Mouse (Mus musculus) cerebellum, adult 8-10 months (tissue): ENCODE results near the gene Galnt10.
A peak's percentile ranks its signal among the peaks of the same experiment; 100 is the strongest.

ENCODE experiments used
- DNase-seq: peaks from one replicate; pipeline ENCODE4 v3.0.0; 2022

Gene Galnt10

DNA sequence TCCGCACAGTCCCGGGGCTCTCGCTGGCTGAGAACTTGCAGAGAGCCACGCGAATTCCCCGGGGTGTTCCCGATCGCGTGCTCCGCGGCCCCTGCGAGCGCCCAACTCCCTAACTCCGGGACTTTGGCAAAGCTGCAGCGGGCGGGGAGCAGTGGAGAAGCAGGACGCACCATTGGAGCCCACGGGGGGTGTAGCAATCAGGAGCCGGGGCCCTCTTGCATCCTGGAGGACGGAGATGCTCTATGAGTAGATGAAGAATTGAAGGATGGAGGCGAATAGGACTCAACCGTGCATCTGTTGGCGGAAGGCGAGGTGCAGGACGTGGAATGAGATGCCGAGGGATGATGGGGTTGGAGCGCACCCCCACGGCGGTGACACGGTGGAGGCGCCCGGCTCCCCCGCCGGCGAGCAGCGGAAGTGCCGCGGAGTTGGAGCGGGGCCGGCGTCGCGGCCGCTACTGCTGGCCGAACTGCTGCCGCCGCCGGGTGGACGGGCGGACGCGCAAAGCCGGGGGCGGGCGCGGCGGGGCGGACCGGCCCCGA, at the start of gene Galnt10:
Gene Galnt10 (plus strand): TSS at position 425 of the 542 bp plus-strand sequence.
- DNase-seq = peak; percentile 82

DNA sequence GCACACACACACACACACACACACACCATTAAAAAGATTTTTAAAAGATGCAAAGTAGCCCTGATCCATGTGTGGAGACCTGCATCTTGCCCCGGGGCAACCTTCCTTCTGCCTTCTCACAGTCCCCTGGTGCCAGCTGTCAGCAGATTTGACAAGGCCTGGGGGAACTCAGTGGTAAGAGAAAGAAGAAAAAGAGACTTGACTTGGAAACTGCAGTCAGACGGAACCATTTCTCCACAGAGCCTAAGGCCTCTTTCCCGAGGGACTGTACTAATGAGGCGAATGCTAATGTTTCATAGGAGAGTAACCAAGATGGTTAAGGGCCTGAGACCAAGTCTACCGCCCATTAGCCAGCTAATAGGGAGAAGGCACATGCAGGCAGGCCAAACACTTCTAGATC, 49.3 kb upstream of the Galnt10 start:
- DNase-seq = no peak

DNA sequence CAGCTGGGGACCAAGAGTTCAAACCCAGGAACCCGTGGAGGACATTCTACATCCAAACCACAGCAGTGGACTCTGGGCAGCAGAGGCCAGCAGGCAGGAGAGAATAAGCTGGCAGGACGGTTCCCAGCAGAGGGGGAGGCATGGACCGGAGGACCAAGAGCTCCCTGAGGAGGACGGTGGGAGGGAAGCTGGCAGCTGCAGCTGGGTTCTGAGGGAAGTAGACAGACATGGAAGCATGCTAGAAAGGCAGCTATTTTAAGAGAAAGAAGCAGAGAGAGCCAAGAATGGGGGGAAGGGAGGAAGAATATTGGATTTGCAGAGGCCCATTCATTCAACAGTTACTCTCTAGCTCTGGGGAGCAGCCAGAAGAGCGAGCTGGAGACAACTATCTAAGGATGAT, 47.1 kb upstream of the Galnt10 start:
- no peak for DNase-seq

DNA sequence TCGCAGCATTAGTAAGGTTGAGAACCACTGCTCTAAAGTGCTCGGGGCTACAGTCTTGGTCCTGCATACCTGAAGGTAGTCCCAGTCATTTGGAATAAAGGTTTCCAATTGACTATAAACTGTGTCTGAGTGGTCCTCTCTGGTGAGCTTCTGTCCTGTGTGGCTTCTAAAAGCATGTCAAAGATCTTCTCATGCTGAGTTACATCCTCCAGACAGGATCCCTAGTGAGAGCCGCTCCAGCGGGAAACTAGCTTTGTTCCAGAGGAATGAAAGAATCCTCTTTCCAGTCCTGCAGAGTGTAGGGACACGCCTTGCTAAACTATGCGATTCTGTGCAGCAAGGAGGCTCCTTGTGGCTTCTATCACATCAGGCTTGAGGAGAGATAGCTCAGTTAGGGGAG, 45.9 kb upstream of the Galnt10 start:
- no peak for DNase-seq

DNA sequence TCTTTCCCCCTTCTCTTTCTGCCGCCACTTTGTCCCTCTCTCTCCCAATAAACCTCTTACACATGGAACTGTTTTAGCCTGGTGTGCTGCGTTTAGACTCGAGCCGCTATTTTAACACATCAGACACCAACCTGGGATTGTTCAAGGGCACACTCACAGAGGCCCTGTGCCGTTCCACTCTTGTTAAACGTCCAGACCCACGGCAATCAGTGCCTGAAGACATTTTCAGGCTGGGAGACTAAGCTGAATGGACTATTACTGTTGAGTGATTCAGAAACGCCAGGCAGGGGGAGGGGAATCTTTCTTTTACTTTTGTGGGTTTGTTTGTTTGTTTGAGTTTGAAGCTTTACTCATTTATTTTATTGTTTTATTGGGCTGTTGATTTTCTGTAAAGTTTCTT, 45.1 kb upstream of the Galnt10 start:
- DNase-seq = no peak

DNA sequence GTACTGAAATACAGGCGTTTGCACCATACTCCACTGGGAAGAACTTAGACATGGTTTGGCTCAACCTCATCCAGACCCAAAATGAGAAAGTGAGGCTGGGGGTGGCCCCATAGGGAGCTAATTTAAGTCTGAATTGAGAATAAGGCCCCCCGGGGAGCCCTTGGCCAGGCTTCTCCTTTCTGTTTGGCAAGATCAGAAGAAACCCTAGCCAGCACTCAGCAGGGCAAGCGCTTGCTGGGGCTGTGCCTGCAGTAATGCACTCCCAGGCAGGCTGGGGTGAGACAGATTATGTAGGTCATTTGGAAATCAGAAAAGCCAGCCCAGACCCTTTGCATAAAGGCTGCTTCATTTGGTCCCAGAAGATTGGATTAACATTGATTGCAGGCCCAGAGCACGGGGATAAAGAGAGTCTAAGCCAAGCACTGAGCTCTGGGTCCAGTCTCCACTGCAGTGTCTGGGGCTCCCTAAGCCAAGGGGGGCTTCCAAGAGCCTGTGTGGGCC, 44.6 kb upstream of the Galnt10 start:
- peak; percentile 73 for DNase-seq

DNA sequence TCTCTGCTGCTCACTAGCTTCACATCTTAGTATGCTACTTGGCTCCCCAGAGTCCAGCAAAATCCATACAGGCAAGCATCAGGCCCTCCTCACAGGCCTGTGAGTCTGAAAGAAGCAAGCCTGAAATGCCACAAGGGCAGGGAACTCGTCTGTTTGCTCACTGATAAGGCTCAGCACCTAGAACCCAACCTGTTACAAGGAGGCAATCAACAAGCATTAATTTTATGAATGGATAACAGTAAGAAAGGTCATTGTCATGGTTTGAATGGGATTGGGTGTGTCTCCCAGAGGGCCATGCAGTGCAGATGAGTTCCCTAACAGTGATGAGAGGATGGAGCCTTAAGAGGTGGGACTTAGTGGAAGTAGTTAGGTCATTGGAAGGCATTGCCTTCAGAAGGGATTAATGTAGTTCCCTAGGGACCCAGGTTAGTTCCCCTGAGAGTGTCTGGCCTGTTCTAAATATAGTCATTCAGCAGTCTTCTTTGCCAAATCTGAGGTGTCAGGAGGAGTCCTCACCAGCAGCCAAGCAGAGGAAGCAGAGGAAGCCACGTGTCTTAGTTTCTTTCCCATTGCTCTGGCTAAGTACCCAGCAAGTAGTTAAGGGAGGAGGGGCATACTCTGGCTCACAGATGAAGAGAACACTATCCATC, 43.3 kb upstream of the Galnt10 start:
- no peak for DNase-seq

DNA sequence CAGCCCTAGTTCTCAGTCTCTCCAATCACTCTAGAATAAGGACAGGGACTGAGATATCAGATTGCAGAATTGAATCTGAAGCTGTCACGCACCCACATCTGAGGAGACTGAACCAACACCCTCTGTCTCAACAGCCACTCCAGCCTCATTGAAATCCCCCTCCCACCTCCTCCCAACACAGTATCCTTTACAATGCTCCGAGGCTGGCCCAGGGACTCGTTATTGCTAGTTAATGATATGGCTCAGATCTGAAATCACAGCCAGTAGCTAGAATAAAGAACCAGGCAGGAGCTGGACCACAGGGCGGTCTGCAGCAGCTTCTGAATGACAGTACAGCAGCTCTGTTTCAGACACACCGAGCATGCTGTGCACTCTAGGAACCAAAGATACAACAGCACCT, 40.2 kb upstream of the Galnt10 start:
- no peak for DNase-seq

DNA sequence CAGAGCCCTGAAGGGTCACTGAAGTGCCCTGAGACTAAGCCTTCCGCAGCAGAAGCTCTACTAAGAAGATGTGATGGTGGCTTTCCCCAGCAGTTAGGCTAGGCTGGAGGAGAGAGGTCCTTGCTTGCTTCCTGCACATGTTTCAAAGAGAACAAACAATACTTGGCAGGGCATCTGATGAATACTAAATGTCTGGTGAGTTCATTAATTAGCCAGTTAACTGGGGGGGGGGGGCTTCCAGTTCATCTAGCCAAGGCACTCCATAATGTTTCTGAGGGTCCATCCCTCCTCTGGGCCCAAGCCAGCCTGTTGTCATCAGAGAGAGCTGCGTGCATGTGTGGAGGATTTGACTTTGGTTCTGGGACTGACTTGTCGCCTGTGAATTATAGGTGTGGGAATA, 39.6 kb upstream of the Galnt10 start:
- DNase-seq = no peak

DNA sequence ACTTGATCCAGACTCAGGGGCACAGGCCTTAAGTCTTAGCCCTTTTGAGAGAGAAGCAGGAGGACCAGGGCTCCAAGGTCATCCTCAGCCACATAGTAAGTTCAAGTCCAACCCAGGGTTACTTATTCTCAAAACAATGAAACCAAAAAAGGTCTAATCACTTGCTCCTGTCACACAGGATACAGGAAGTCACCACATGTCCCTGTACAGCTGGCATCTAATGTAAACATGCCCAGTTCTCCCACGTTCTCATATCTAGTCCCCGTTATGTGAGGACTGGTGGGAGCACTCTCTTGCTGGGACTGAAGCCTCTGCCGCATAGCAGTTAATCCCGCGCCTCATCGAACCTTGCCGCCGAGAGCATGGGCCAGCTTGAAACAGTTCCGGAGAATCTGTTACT, 30.7 kb upstream of the Galnt10 start:
- DNase-seq = no peak

DNA sequence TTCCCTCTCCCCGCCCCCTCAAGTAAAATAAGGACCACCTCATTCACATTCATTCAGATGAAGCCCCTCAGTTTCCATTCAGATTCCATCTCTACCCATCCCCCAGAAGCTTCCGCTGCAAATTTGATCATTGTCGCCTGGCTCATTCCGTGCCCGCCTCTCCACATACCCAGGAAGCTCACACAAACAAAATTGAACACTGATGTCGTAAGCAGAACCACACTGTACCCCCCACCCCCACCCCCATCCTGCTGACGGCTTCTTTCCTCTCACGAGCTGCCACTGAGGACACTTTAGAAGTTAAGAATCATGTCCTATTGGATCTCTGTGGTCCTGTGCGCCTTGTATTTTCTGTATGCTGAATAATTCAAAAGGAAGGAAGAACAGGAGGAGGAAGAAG, 30.0 kb upstream of the Galnt10 start:
- no peak for DNase-seq

DNA sequence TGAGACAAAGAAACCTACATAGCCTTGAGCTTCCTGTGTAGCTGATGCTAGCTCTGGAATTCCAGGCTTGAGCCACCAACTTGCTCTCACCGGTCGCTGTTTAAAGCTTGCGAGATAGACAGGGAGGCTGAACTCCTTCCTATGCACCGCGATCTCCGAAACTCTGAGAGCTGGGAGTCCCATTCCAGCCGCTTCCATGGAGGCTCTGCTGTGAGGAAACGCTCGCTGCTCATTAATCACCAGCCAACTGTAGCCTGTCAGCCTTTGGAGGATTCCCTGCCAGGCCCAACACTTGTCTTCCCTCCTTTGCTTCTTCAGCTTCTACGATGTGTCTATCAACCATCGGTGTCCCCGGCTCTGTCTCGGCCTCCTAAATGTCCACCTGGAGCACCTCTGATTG, 29.4 kb upstream of the Galnt10 start:
- no peak for DNase-seq

DNA sequence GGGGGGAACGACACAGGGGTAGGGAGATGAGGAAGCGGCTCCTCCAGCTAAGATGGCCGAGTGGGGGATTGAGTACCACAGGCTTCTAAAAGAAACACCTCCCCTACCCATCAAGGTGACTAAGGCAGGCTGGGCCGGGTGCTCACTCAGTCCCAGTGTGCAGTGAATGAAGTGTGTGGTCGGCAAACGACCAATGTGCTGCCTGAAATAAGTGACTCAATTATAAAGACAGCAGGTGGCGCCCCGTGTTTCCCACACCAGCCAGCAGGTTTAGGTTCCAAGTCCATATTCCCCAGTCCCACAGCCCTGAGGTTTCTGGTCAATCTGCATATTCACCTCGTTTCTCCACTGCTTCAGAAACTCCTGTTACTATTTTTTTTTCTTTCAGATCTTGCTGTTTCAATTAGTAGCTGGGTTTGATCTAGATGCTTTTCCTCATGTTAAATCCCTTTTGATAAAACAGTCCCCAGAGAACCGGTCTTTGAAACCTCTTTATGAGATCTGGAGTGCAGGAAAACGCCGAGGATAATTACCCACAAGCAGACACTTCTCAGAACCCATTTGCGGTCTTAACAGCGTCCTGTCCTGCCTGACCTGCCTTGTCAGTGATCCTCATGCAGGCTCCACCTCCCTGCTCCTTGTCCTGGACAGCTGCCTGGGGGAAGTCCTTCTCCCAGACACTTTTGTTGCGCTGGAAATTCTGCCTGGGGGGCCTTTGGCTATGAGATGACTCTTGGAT, 27.5 kb upstream of the Galnt10 start:
- DNase-seq = peak; percentile 20

DNA sequence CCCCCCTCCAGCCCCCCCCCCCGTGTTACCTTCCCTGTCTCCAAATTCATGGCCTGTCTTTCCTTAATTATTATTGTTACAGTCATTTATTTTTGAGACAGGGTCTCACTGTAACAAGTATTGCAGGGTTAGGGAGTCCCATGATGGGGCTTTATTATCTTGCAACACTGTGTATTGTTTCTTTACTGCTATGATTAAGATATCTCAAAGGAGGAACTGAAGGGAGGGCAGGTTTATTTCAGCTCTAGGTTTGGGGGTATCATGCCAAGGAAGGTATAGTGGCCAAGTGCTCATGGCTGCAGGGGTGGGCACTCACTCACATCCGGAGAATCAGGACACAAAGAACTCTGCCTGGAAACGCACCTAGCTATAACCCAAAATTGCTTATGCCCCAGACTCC, 23.8 kb upstream of the Galnt10 start:
- DNase-seq = no peak

DNA sequence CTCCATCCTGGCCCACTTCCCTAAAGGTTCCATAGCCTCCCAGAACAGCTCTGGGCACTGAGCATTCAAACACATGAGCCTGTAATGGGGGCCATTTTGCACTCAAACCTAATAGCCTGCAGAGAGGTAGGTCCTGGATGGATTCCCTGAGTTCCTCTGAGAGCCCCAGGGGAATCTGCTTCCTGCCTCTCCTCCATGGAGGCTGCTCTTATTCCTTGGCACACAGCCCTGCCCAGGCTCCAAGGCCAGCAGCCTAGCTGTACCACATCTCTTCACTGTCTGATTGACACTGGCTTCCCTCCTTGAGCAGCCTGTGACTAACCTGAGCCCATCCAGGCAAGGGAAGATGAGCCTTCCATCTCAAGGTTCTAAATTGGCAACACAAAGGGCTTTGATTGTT, 23.4 kb upstream of the Galnt10 start:
- no peak for DNase-seq

DNA sequence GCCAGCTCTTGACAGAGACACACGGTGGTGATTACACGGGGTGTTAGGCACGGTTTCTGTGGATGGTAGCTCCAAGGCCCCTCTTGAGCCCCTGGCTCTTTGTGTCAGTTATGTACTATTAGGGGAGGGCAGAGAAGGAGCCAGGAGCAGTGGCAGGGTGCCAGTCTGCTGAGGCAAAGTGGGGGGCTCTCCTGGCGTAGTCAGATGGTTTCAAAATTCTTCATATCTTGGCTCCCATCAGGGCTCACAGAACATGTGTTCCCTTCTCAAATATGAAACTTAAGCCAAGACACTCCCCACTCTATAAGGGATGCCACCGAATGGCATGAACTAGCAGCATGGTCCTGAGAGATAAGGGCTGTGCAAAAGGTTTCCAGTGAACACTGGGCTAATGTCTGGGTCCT, 20.8 kb upstream of the Galnt10 start:
- no peak for DNase-seq

DNA sequence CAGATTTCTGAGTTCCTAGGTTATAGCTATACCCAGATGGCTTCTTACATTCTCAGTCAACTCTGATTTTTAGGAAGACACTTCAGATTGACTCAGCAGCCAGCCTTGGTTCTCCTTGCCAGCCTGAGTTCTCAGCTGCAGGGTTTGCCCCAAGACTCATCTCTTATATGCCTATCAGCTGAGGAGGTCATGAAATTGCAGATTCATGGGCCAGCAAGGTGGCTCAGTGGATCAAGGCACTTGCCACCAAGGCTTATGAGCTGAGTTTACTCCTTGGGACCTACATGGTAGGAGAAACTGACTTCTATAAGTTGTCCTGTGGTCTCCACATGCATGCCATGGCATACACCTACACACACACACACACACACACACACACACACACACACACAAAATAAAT, 19.8 kb upstream of the Galnt10 start:
- DNase-seq = no peak

DNA sequence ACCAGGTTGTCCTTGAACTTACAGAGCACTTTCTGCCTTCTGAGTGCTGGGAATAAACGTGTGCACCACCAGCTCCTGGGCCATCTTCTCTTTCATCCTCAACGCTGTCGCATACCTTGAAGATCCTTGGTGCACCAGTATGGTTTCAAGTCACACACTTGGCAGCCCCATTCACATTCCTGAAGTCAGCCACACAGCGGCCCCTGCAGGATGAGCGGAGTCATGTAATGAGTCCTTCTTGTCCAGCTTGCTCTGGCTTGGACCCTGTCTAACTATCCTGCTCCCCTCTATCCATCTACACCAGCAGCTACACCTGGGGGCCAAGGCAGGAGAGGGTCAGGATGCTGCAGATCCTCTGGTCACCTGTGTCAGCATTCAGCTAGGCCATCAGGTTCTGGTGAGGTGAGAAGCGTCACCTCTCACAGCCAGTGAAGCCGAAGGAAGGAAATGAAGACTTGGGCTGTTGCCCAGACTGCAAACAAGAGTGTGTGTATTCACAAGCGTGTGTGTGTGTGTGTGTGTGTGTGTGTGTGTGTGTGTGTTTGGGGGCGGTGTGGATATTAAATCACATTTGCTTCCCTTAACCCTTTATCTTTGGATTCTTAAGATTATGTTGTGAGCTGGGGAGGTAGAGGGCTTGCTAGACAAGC, 18.0 kb upstream of the Galnt10 start:
- DNase-seq = no peak

DNA sequence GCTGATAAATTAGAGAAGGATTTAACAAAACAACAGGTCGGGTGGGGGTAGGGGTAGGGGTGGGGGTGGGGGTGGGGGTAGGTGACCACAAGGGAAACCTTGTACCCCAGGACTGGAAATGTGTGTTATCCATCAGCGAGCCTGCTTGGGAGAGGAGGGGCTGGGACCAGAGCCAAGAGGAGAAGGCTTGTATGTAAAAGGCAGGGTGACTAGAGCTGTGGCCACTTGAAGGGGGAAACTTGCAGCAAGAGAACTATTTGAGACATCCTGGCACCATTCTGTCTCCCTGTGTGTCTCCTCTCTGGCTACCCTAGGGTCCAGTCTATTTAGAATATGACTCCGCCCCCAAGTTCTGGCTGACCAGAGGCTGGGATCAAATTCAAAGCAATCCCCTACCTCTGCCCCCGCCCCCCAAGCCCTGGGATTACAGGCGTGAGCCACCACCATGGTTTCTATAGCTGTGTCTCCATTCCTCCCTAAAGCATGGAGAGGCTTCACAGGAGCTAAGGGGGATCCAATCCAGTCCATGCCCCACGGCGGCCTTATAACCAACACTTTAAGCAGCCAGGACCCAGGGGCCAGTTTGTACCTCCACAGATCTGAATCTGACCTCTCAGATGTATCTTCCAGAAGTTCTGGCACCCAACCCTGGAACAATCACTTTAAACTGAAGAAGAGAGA, 13.3 kb upstream of the Galnt10 start:
- no peak for DNase-seq

DNA sequence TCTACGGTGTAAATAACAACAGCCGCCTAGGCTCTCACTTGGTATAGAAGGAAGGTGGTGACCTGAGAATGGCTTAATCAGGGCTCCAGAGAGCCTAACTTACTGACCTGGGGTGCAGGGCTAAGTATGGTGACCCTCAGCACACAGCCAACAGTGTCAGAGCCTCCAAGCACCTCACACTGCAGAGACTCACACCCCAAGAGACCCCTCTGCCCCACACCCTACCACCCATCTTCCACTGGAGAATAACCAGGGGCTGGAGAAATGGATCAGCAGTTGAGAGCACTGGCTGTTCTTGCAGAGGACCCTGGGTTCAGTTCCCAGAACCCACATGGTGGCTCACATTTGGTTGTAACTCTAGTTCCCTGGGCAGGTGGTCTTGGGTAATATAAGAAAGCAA, 12.2 kb upstream of the Galnt10 start:
- no peak for DNase-seq

DNA sequence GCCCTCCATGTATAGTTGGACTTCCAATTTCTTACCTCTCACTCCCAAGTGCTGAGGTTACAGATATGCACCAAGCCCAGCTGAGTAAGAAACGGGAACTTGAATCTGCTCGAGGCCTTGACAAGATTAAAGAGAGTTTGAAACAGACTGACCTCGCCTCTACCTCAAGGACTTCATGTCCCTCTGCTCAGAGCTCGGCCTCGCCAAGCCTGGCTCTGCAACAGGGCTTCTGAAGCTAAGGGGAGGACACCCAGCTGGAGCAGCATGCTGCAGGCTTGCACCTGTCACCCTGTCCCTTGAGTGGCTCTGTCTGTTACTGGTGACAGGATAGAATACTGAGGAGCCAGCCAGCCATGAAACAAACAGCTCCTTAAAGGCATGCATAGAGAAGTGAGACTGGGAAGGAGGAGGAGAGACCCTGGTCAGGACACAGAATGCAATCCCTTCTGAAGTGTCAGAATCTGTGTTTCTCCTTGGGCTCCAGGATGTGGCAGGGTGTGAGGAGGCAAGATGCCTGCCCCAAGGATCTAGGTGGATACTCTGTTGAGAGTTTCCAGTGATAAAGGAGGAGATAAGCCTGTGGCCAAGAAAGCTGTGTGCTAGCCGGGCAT, 11.2 kb upstream of the Galnt10 start:
- DNase-seq = no peak

DNA sequence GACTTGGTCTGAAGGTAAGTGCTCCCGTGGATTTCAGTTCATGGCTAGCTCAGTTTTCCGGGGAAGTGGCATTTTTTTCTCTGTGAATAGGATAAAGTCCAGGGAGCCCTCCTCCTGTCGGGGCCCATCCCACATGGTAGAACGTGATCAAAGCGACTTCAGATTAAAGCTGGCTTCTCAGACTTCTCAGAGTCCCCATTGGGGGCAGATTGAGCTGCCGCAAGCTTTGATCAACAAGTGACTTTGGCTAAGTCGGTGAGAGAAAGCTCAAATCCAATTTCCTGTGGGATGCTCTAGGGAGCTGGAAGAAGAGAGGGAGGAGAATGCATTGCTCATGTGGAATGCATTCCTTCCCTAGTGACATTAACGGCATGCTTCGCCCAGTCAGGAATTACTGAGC, 10.1 kb upstream of the Galnt10 start:
- no peak for DNase-seq

DNA sequence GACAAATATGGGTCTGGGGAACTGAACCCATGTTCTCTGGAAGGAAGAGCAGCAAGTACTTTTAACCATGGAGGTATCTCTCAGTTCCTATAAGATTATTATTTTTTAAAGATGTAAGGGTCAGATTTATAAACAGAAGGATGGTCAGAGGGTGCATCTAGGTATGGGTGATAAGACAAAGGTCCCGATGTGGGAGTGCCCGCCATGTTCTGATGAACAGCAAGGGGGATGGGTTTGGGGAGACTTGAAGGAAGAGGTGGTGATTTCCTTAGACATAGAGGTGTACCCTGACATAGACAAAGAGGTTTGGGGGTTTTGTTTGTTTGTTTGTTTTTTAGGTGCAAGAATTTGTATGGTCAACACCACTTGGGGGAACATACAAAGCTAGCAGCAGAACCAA, 1.6 kb upstream of the Galnt10 start:
- no peak for DNase-seq
